Mouse (Mus musculus) right cerebral cortex, postnatal 4 days (tissue): ENCODE data around the gene Slc39a11.

Source experiments
- DNase-seq: peaks from one replicate; pipeline ENCODE4 v3.0.0-alpha.2; 2022

Slc39a11 gene

GRCm38 (mm10) chr11:113631302-113631701 is 18.6 kb downstream of the Slc39a11 start:
- no peak for DNase-seq

GRCm38 (mm10) chr11:113630642-113631041 is 19.2 kb downstream of the Slc39a11 start:
- no peak for DNase-seq

- DNase-seq: no peak
Observed at GRCm38 (mm10) chr11:113627785-113628184, 22.1 kb downstream of the Slc39a11 start.

GRCm38 (mm10) chr11:113625437-113625836 is 24.4 kb downstream of the Slc39a11 start:
- DNase-seq: no peak

- DNase-seq: no peak
Observed at GRCm38 (mm10) chr11:113622028-113622427, 27.9 kb downstream of the Slc39a11 start.

- no peak for DNase-seq
Observed at GRCm38 (mm10) chr11:113621001-113621400, 28.9 kb downstream of the Slc39a11 start.

GRCm38 (mm10) chr11:113619420-113620080 is 30.3 kb downstream of the Slc39a11 start:
- DNase-seq: no peak

GRCm38 (mm10) chr11:113618672-113619419 is 31.0 kb downstream of the Slc39a11 start, which contains the start of gene Sstr2:
Gene Sstr2 (plus strand): TSS chr11:113619342.
- DNase-seq: peak; percentile 83

GRCm38 (mm10) chr11:113618303-113618671 is 31.6 kb downstream of the Slc39a11 start:
- DNase-seq: no peak

- peak; percentile 88 for DNase-seq
Observed at GRCm38 (mm10) chr11:113617132-113617911, 32.6 kb downstream of the Slc39a11 start.

- DNase-seq: no peak
Observed at GRCm38 (mm10) chr11:113614476-113614875, 35.4 kb downstream of the Slc39a11 start.

GRCm38 (mm10) chr11:113611664-113612611 is 37.9 kb downstream of the Slc39a11 start:
- peak; percentile 59 for DNase-seq

- no peak for DNase-seq
Observed at GRCm38 (mm10) chr11:113611112-113611646, 38.7 kb downstream of the Slc39a11 start.

- DNase-seq: peak; percentile 49
Observed at GRCm38 (mm10) chr11:113610266-113610665, 39.6 kb downstream of the Slc39a11 start.

GRCm38 (mm10) chr11:113609581-113609980 is 40.3 kb downstream of the Slc39a11 start:
- DNase-seq: no peak

GRCm38 (mm10) chr11:113607556-113607955 is 42.3 kb downstream of the Slc39a11 start:
- DNase-seq: no peak

GRCm38 (mm10) chr11:113601616-113602343 is 48.1 kb downstream of the Slc39a11 start:
- DNase-seq: no peak

- DNase-seq: no peak
Observed at GRCm38 (mm10) chr11:113600526-113601245, 49.2 kb downstream of the Slc39a11 start.

GRCm38 (mm10) chr11:113597632-113598031 is 52.2 kb downstream of the Slc39a11 start:
- DNase-seq: no peak

GRCm38 (mm10) chr11:113595144-113595543 is 54.7 kb downstream of the Slc39a11 start:
- no peak for DNase-seq

GRCm38 (mm10) chr11:113588936-113589335 is 60.9 kb downstream of the Slc39a11 start:
- DNase-seq: no peak
